ENCODE assay signal across 20 mouse cellular contexts in the genomic region with DNA sequence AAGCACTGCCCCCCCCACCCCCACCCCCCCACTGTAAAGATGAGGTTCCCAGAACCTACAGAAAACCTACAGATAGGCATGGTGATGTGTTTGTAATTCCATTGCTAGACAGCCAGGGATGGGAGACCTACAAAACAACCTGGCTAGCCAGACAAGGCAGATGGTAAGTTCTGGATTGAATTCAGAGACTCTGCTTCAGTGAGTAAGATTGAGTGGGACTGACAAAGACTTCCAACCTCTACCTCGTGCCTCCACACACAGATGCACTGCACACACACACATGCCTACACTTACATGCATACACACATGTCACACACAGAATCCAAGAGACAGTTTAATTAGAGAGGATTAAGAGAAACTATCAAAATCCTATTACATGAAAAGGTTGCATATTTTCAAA.
A peak's percentile ranks its signal among the peaks of the same experiment; 100 is the strongest.
DNase-seq lines count a peak whose midpoint lies in the region; ATAC-seq and TF ChIP-seq lines count a peak whose summit lies in the region.
"Had no signal": no experiment of that assay in that cellular context is flagged by ENCODE, and none has a peak within 500 bp of the region (broad histone marks: within the 10 kb centered on the region; RNA-seq: fewer than 3 reads in every experiment).

No protein-coding gene starts in this region.

- no peak overlapping the region for H3K9ac ChIP-seq in forebrain, embryonic 14.5 days (ENCODE audit: low read length)
- no peak overlapping the region for H3K9ac ChIP-seq in forebrain, embryonic 11.5 days (ENCODE audit: low read length)
- H3K9ac ChIP-seq in forebrain, postnatal 0 days = no peak overlapping the region
- no peak overlapping the region for H3K9ac ChIP-seq in liver, embryonic 11.5 days (ENCODE audit: low read depth, low read length)
- H3K9ac ChIP-seq: embryonic facial prominence, embryonic 15.5 days; limb, embryonic 15.5 days had no signal

- no peaks in the 10 kb centered on the region for H3K27me3 ChIP-seq in forebrain, embryonic 14.5 days (replicated peaks; ENCODE audit: control insufficient read depth, insufficient read depth, low read length)
- H3K27me3 ChIP-seq in forebrain, embryonic 11.5 days (ENCODE audit: control insufficient read depth, insufficient read depth, low read length) = no peaks in the 10 kb centered on the region
- no peaks in the 10 kb centered on the region for H3K27me3 ChIP-seq in forebrain, postnatal 0 days (ENCODE audit: insufficient read depth, low read length)
- no peaks in the 10 kb centered on the region for H3K27me3 ChIP-seq in liver, embryonic 11.5 days (replicated peaks; ENCODE audit: control insufficient read depth, insufficient read depth, low read length)
- H3K27me3 ChIP-seq: CH12.LX; embryonic facial prominence, embryonic 15.5 days; limb, embryonic 15.5 days had no signal

- 73% methylated on average over 1 of the region's 1 CpGs for WGBS in forebrain, embryonic 14.5 days
- WGBS in forebrain, embryonic 11.5 days = 83% methylated on average over 1 of the region's 1 CpGs
- whole genome bisulfite sequencing in forebrain, postnatal 0 days = 47% methylated on average over 1 of the region's 1 CpGs
- 46% methylated on average over 1 of the region's 1 CpGs for WGBS in liver, embryonic 11.5 days

- H3K4me3 ChIP-seq in forebrain, embryonic 14.5 days (ENCODE audit: low read depth, low read length) = no peak overlapping the region
- H3K4me3 ChIP-seq in forebrain, embryonic 11.5 days (ENCODE audit: low read depth, low read length) = no peak overlapping the region
- H3K4me3 ChIP-seq in forebrain, postnatal 0 days (ENCODE audit: low read depth, low read length) = no peak overlapping the region
- no peak overlapping the region for H3K4me3 ChIP-seq in liver, embryonic 11.5 days (ENCODE audit: low read depth, low read length)
- H3K4me3 ChIP-seq: embryonic facial prominence, embryonic 15.5 days; hindbrain, embryonic 10.5 days; limb, embryonic 15.5 days had no signal

- no peaks in the 10 kb centered on the region for H3K36me3 ChIP-seq in forebrain, embryonic 14.5 days (ENCODE audit: control insufficient read depth, insufficient read depth, low read length)
- H3K36me3 ChIP-seq in forebrain, embryonic 11.5 days (ENCODE audit: control insufficient read depth, insufficient read depth, low read length) = no peaks in the 10 kb centered on the region
- no peaks in the 10 kb centered on the region for H3K36me3 ChIP-seq in forebrain, postnatal 0 days (ENCODE audit: insufficient read depth)
- no peaks in the 10 kb centered on the region for H3K36me3 ChIP-seq in liver, embryonic 11.5 days (ENCODE audit: control insufficient read depth, insufficient read depth, low read length)
- H3K36me3 ChIP-seq: embryonic facial prominence, embryonic 15.5 days; hindbrain, embryonic 10.5 days; limb, embryonic 15.5 days had no signal

- no peak for TF ChIP-seq CTCF in forebrain, postnatal 0 days (IDR thresholded peaks at IDR 0.05; ENCODE audit: low read depth)

- peak; percentile 68 for DNase-seq in forebrain, embryonic 14.5 days (ENCODE audit: low spot score)
- DNase-seq in forebrain, embryonic 11.5 days (ENCODE audit: low spot score) = no peak
- peak; percentile 82 for DNase-seq in brain, adult 2 months (ENCODE audit: low read depth, low spot score)
- DNase-seq in cerebellum, adult 8-10 months = peak; percentile 15
- DNase-seq in forebrain, postnatal 0 days = peak; percentile 50
- no peak for DNase-seq in adrenal gland, adult 2 months
- DNase-seq in liver, embryonic 11.5 days (ENCODE audit: low spot score) = no peak
- no peak for DNase-seq in kidney, adult 9 months
- DNase-seq: adrenal gland, adult 8-10 months; gastrocnemius, postnatal 14 days; kidney, adult 8-10 months; kidney, postnatal 4 days; lung, adult 18-20 months; lung, postnatal 36 days; retina, postnatal 1 day; thymus, adult 2 months had no signal

- no peak overlapping the region for H3K4me2 ChIP-seq in forebrain, embryonic 14.5 days (ENCODE audit: low read length)
- H3K4me2 ChIP-seq in forebrain, embryonic 11.5 days (ENCODE audit: low read depth, low read length, severe bottlenecking) = no peak overlapping the region
- no peak overlapping the region for H3K4me2 ChIP-seq in forebrain, postnatal 0 days (ENCODE audit: low read depth)
- H3K4me2 ChIP-seq in liver, embryonic 11.5 days = no peak overlapping the region
- H3K4me2 ChIP-seq: embryonic facial prominence, embryonic 15.5 days; limb, embryonic 15.5 days had no signal

- no peak overlapping the region for H3K27ac ChIP-seq in forebrain, embryonic 14.5 days (ENCODE audit: low read depth, low read length)
- no peak overlapping the region for H3K27ac ChIP-seq in forebrain, embryonic 11.5 days (ENCODE audit: low read depth, low read length)
- no peak overlapping the region for H3K27ac ChIP-seq in forebrain, postnatal 0 days (ENCODE audit: low read depth, low read length)
- no peak overlapping the region for H3K27ac ChIP-seq in liver, embryonic 11.5 days (ENCODE audit: low read depth, low read length)
- H3K27ac ChIP-seq: embryonic facial prominence, embryonic 15.5 days; hindbrain, embryonic 10.5 days; limb, embryonic 15.5 days had no signal

- peak; percentile 68; the same call in 1 of the 2 replicates for ATAC-seq in forebrain, embryonic 14.5 days
- ATAC-seq in forebrain, embryonic 11.5 days (replicated peaks; ENCODE audit: low FRiP score) = no peak
- peak; percentile 50 for ATAC-seq in forebrain, postnatal 0 days
- ATAC-seq in liver, embryonic 11.5 days (replicated peaks; ENCODE audit: low FRiP score) = no peak

- H3K4me1 ChIP-seq in forebrain, embryonic 14.5 days (ENCODE audit: control insufficient read depth, insufficient read depth, low read length) = no peaks in the 10 kb centered on the region
- H3K4me1 ChIP-seq in forebrain, embryonic 11.5 days (replicated peaks; ENCODE audit: control insufficient read depth, insufficient read depth, low read length) = no peaks in the 10 kb centered on the region
- no peaks in the 10 kb centered on the region for H3K4me1 ChIP-seq in forebrain, postnatal 0 days (ENCODE audit: insufficient read depth)
- H3K4me1 ChIP-seq in liver, embryonic 11.5 days (replicated peaks; ENCODE audit: control insufficient read depth, insufficient read depth, low read length) = no peaks in the 10 kb centered on the region
- H3K4me1 ChIP-seq: embryonic facial prominence, embryonic 15.5 days; hindbrain, embryonic 10.5 days; limb, embryonic 15.5 days had no signal

- H3K9me3 ChIP-seq in forebrain, embryonic 14.5 days (replicated peaks; ENCODE audit: control insufficient read depth, low read length) = no peaks in the 10 kb centered on the region
- no peaks in the 10 kb centered on the region for H3K9me3 ChIP-seq in forebrain, embryonic 11.5 days (ENCODE audit: control insufficient read depth, low read length)
- no peaks in the 10 kb centered on the region for H3K9me3 ChIP-seq in forebrain, postnatal 0 days (ENCODE audit: low read length)
- H3K9me3 ChIP-seq in liver, embryonic 11.5 days (ENCODE audit: control insufficient read depth, low read length) = no peaks in the 10 kb centered on the region
- H3K9me3 ChIP-seq: embryonic facial prominence, embryonic 15.5 days; hindbrain, embryonic 10.5 days; limb, embryonic 15.5 days had no signal

Comparison
In these comparisons a context has a peak if more than half of its experiments do, and no peak if none do; other contexts are left out.
1. ATAC-seq: peak in forebrain, embryonic 14.5 days (single experiment) and forebrain, postnatal 0 days (single experiment); none in forebrain, embryonic 11.5 days (single experiment) and liver, embryonic 11.5 days (single experiment).
2. DNase-seq: peak in forebrain, embryonic 14.5 days (single experiment), brain, adult 2 months (single experiment), cerebellum, adult 8-10 months (single experiment) and forebrain, postnatal 0 days (single experiment); none in forebrain, embryonic 11.5 days (single experiment), adrenal gland, adult 2 months (single experiment), liver, embryonic 11.5 days (single experiment) and kidney, adult 9 months (single experiment).